Mouse (Mus musculus): ENCODE measurements at regions not wholly inside any gene's neighbourhood (a gene's known extent, or its start where the extent isn't known, plus 50 kb on each side); places are given as distances from the start of the nearest gene placed in this dataset.

- TF ChIP-seq GATA1 (IDR thresholded peaks at IDR 0.05; ENCODE audit: borderline replicate concordance, low read length) (no peak), FLI1 (IDR thresholded peaks at IDR 0.05; ENCODE audit: low read length) (no peak)
These were observed 195.4 kb downstream of the Calcrl start for GRCm38 (mm10) chr2:84229777-84230176.

All from megakaryocyte, embryonic 14.5 days (primary cell).